Mouse (Mus musculus) thymus, adult 2 months (tissue): ENCODE measurements around the gene Acad10. TPM values are rescaled to one million over a fixed set of nuclear protein-coding genes. Genes with fewer than 3 reads are reported as not detected.
"Not testable (repeated sequence)": the region's sequence is repeated elsewhere in the genome, so short reads cannot be mapped to it uniquely, and the experiment has no call there.

Experiments
- DNase-seq: peaks from one replicate; pipeline ENCODE4 v3.0.0; 2021
- H3K27ac ChIP-seq: fragments of 200-500 bp; 2 replicates; pipeline ENCODE4 v1.5.1; 2012; ENCODE audit warnings: low read length, control low read depth; ENCODE audit not compliant: control insufficient read depth, insufficient read depth
- H3K27me3 ChIP-seq: fragments of 200-500 bp; 2 replicates; pipeline ENCODE4 v1.6.1; 2012; ENCODE audit warnings: mild to moderate bottlenecking, low read length, moderate library complexity, mixed read lengths; ENCODE audit not compliant: control insufficient read depth, insufficient read depth
- H3K36me3 ChIP-seq: fragments of 200-500 bp; 2 replicates; pipeline ENCODE4 v1.6.1; 2012; ENCODE audit warnings: mild to moderate bottlenecking, low read length, moderate library complexity; ENCODE audit not compliant: control insufficient read depth, insufficient read depth
- H3K4me1 ChIP-seq: fragments of 200-500 bp; replicated peaks from 2 replicates; pipeline ENCODE4 v1.6.1; 2012; ENCODE audit warnings: low read length; ENCODE audit not compliant: control insufficient read depth, insufficient read depth
- H3K4me3 ChIP-seq: fragments of 200-500 bp; 2 replicates; pipeline ENCODE4 v1.5.1; 2012; ENCODE audit warnings: mild to moderate bottlenecking, low read length, control low read depth, moderate library complexity; ENCODE audit not compliant: control insufficient read depth, insufficient read depth
- CTCF ChIP-seq: fragments of 200-500 bp; IDR thresholded peaks from 2 replicates; pipeline ENCODE4 v1.5.1; 2012; ENCODE audit warnings: mild to moderate bottlenecking, control low read depth, low read length, moderate library complexity, borderline replicate concordance; ENCODE audit not compliant: control insufficient read depth, poor library complexity, insufficient read depth; ENCODE audit errors: extremely low read depth
- POLR2A ChIP-seq: fragments of 200-500 bp; IDR thresholded peaks from 2 replicates; pipeline ENCODE4 v1.6.1; 2012; ENCODE audit warnings: mild to moderate bottlenecking, low read length, control low read depth, moderate library complexity; ENCODE audit not compliant: control insufficient read depth, poor library complexity, insufficient read depth; ENCODE audit errors: extremely low read depth
- WGBS: fragments of 180-500 bp; shearing (Covaris S2); methylation state at CpG from one replicate; pipeline ENCODE4 v1.1.7; 2018; 5-methylcytosine and 5-hydroxymethylcytosine counted together
- polyA plus RNA-seq: library from polyadenylated mRNA; depleted of rRNA; stranded (reverse); fragments of >200 nt; gene quantifications from 2 replicates; pipeline ENCODE4 v1.2.3, GENCODE M21; 2012

Acad10 gene
- polyA plus RNA-seq, 1 experiment, result 7.2 TPM

DNA sequence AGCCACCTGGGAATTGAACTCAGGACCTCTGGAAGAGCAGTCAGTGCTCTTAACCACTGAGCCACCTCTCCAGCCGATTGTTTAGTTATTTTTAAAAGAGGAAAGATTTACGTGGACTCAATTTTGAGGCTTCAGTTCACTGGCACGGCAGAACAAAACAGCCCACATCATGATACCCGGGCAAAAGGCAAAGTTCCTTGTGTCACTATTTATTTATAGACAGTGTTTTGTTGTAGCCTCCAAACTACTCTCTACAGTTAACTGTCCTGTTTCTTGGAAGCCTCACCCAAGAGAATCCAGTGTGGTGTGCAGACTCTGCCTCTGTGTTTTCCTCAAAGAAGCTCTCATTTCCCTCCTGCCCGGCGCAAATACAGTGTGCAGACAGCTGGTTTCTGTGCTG is 48.3 kb downstream of the Acad10 start:
- Histone ChIP-seq H3K4me1 (no peaks in the 10 kb centered on the region), H3K27ac (no peak overlapping the region), H3K36me3 (no peaks in the 10 kb centered on the region), H3K27me3 (no peaks in the 10 kb centered on the region), H3K4me3 (no peak overlapping the region)
- WGBS, result 90% methylated on average over 6 of the region's 6 CpGs
- no peak for TF ChIP-seq POLR2A
- TF ChIP-seq CTCF, result no peak
- no peak for DNase-seq

DNA sequence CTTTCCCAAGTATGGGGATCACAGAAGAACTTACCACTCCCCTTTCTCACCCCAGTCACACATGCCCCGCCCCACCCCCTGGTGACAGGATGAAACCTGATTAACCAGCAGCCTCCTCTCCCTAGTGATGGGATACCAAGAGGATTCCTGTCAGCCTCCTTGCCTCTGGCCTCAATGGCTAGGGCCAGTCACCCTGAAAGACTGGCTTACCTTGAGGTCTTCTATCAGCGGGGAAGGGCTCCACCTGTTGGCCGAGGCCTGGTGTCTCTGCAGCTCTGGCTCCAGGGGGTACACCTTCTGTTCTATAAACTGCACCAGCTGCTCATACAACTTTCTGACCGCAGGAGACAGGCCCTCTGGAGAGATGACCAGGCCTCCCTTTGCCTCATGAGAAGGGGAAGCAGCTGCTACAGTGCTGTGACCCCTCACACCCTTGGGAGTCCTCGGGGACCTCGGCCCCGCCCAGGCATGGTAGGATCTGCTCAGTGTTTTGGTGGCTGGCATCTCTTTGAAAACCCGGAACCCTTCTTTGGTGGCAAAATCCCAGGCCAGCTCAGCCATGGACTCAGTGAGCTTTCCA is 50.7 kb downstream of the Acad10 start:
- 72% methylated on average over 8 of the region's 8 CpGs for WGBS
- H3K4me1 ChIP-seq, H3K27ac ChIP-seq, H3K36me3 ChIP-seq, DNase-seq, H3K27me3 ChIP-seq, H3K4me3 ChIP-seq: not testable (repeated sequence)

DNA sequence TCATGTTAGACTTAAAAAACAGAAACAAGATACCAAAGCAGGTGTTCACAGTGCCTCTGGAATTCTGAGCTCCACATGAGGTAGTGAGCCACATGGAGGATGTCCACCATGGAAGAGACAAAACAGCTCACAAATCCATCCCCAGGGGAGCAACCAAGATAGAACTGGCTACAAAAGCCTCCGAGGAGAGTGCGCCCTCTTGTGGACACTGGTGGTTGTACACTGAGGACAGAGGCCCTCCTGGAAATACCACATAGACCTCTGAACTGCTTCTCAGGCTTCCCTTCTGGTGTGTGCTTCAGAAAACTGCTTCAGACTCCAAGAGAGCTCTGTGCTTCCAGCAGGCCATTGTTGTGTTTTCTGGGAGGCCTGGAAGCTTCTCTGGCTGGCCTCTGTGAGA is 54.2 kb downstream of the Acad10 start:
- H3K4me3 ChIP-seq, result no peak overlapping the region
- TF ChIP-seq POLR2A (no peak), CTCF (peak; percentile 46; the same call in 1 of the 2 replicates)
- no peaks in the 10 kb centered on the region for H3K4me1 ChIP-seq
- H3K27me3 ChIP-seq, result no peaks in the 10 kb centered on the region
- DNase-seq, result peak; percentile 84
- H3K36me3 ChIP-seq, result no peaks in the 10 kb centered on the region
- 0% methylated on average over 2 of the region's 2 CpGs for WGBS
- H3K27ac ChIP-seq, result no peak overlapping the region

DNA sequence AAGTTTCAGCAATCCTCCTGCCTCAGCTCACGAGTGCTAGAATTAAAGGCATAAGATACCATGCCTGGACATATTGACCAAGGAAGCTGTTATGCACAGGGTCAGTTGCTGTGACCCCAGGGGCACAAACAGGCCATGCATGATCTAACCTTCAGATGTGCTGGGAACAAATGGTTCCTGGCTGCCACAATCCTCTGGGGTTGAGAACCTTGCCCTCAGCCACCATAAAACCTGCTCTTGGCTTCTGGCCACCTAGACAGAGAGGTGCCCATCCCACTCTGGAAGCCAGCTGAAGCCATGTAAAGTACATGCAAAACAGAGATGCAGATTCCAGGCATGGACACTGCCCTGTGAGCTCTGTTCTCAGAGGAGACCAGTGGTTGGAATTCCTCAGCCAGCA is 56.5 kb downstream of the Acad10 start:
- WGBS, result 96% methylated on average over 1 of the region's 1 CpGs
- H3K36me3 ChIP-seq, H3K4me1 ChIP-seq, H3K4me3 ChIP-seq, H3K27ac ChIP-seq, DNase-seq, H3K27me3 ChIP-seq: not testable (repeated sequence)

DNA sequence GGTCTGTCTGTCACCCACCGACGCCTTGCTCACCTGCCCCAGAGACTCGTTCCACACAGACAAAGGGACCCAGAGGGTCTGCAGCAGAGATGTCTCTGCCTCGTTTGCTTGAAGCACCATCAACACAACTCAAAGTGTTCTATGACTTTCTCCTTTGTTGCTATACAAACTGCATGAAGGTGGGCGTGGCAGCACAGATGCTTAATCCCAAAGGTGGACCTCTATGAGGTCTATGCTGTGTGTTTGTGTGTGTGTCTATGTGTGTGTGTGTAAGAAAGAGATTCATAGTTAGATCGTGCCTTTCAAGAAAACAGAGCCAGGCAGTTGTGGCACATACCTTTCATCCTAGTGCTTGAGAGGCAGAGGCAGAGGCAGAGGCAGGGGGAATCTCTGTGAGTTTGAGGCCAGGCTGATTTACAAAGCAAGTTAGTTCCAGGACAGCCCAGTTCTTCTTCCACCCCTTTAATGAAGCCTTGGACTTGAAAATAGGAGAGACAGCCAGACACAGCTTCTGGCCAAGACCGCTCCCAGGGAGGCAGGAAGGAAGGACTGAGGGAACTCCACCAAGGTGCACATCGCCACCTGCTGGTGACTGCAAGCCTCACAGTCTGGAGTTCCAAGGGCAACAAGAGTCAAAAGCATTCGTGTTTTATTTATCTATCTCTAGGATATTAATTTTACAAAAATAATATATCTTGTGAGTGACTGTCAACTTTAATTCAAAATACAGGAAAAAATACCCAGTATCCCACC is 58.6 kb downstream of the Acad10 start:
- WGBS, result 49% methylated on average over 9 of the region's 9 CpGs
- Histone ChIP-seq H3K4me1 (no peaks in the 10 kb centered on the region), H3K27me3 (no peaks in the 10 kb centered on the region), H3K4me3 (no peak overlapping the region), H3K36me3 (no peaks in the 10 kb centered on the region), H3K27ac (no peak overlapping the region)
- TF ChIP-seq POLR2A (no peak), CTCF (peak; percentile 90)
- peak; percentile 87 for DNase-seq

DNA sequence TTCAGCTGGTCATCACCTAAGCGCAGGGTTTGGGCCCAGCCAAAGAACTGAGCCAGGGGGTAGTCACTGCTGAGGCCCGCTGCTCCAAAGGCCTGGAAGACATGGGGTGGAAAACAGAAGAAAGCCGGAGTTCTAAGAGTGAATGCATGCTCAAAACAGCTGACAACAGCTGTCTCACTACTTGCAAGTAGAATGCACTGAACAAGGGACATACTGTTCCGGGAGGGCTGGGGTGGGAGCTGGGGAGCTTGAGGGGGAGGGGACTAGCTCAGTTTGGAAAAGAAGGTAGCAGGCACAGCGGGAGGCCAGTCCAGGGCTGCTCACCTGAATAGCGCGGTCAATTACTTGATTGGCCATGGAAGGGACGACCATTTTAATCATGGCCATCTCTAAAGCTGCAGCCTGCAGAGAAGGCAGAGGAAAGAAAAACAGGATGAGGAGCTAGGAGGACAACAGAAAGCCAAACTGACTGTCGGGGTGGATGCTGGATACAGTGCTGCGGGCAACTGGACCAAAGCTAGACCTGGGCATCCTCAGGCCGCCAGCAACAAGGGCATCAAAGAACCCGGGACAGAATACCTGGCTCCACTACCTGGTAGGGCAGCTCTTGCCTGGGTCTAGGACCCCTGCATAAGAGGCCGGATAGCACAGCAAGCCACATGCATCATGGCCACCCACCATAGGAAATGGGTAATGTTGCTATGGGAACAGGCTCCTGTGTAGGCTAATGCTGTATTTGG is 61.3 kb downstream of the Acad10 start:
- Histone ChIP-seq H3K4me3 (no peak overlapping the region), H3K36me3 (no peaks in the 10 kb centered on the region), H3K4me1 (peaks cover 2% of the 10 kb centered on the region; the same call in 1 of the 2 replicates), H3K27me3 (no peaks in the 10 kb centered on the region), H3K27ac (no peak overlapping the region)
- no peak for DNase-seq
- WGBS, result 97% methylated on average over 13 of the region's 13 CpGs
- TF ChIP-seq CTCF, result no peak
- TF ChIP-seq POLR2A, result no peak

DNA sequence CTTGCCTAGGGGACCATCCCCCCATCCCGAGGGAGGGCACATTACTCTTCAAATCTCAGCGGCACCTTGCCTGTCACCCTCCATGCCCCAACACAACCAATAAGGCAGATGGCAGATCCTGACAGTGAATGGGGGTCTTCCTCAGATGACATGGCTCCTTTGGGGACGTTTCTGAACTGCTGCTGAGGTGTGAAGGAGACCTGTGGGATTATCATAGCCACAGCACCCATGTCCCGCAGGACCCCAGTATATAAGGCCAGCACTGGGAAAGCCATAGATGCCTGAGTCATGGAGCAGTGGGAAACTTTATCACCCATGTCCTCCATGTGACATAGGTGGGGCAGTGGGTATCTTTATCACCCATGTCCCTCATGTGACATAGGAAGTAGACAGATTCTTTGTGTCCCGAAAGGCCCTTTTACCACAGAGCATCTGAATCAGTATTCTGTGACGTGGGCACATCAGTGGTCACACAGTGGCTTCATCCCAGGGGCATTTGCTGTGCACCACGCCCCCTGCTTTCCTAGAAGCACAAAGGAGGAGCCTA is 62.2 kb downstream of the Acad10 start:
- Histone ChIP-seq H3K27ac (no peak overlapping the region), H3K4me1 (peaks cover 8% of the 10 kb centered on the region), H3K36me3 (no peaks in the 10 kb centered on the region), H3K4me3 (no peak overlapping the region), H3K27me3 (no peaks in the 10 kb centered on the region)
- WGBS, result 91% methylated on average over 7 of the region's 7 CpGs
- TF ChIP-seq POLR2A, result no peak
- no peak for TF ChIP-seq CTCF
- no peak for DNase-seq
